Mouse (Mus musculus): ENCODE measurements around the gene Zfp276. TPM values are rescaled to one million over a fixed set of nuclear protein-coding genes. Genes with fewer than 3 reads are reported as not detected.
"Not testable (repeated sequence)": the region's sequence is repeated elsewhere in the genome, so short reads cannot be mapped to it uniquely, and the experiment has no call there.

The Zfp276 gene
- polyA plus RNA-seq, 1 experiment, result 21.3 TPM

DNA sequence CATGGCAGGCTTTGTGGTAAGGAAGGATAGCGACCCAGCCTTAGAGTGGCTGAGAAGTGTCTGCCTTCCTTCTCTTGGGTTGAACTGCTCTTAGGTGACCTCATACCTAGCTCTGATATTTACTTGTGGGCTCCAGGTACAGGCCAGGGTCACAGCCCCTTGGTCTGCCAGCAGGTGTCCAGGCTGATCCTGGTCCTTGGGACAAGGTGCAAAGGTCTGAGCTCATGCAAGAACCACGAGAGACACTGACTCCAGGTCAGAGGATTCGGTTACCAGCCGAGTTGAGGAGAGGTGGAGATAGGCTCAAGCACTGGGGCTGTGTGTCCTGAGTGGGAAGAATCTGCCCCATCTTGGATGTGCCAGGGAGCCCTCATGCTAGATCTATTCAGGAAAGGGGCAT is 9.6 kb upstream of the Zfp276 start:
- no peak for DNase-seq (ENCODE audit: low spot score)

DNA sequence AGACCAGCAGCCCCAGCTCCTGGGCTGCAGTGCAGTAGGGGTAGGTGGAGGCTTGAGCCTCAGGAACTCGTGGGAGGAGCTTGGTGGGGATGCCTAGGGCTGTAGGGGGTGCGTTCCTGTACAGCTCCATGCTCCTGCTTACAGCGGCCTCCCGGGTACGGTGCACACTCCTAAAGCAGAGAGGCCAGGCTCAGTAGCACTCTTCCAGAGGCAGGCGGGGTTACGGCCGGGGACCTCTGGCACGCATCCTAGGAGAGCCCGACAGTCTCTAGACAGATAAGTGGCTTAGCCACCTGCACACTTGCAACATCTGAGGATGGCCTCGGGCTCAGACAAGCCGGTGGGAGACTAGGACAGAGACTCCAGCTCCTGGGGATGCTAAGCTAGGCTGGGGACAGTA is 8.5 kb upstream of the Zfp276 start:
- DNase-seq (ENCODE audit: low spot score), result no peak

DNA sequence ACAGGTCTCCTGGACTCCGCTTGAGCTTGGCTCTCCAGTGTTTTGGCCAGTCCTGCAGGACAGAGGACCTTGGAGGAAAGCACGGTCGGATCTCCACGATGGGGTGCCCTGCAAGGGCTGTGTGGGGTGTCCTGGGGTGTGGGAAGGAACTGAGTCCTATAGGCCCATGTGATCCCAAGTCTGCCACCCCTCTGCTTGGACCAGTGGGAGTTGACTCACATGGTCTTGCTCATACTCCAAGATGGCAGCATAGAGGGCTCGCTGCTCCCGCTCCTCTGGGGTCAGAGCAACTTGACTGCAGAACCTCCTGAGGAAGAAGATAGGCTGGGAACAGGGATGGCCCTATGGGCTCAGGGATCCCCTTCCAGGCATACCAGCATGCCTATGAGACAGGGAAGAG is 6.2 kb upstream of the Zfp276 start:
- DNase-seq (ENCODE audit: low spot score), result no peak

DNA sequence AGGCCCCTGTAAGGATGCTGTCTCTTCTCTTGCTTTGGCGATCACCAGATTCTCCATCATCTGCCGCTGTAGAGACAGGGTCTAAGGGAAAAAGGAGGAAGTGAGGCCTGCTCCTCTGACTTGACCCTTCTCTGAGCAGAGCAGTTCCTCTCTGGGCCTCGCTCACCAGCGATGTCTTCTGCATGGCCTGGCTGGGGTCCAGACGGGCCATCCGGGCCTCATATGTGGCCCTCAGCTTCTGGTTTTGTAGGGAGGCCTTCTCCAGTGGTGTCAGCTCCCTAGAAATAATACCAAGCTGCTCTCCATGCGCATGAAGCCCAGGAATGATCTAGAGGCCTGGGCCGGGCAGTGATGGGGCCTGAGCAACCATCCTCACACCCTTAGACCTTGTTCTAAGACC is 5.4 kb upstream of the Zfp276 start:
- DNase-seq (ENCODE audit: low spot score), result no peak

DNA sequence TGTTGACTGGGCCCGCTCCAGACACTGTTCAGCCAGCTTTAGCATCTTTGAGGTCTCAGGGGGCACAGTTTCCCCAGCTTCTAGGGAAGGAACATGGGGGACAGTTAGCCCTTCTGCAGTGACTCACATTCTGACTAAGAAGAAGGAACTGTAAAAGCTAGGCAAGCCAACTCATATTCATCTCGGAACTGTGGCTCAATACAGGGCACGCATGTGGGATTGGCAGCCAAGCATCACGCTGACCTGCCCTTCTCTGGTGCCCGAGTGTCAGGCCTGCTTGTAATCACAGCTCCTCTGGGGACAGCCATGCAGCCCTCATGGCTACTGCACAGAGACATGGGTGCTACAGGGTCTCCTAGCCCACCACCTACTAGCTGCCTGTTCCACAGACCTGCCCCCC is 3.1 kb upstream of the Zfp276 start:
- no peak for DNase-seq (ENCODE audit: low spot score)

DNA sequence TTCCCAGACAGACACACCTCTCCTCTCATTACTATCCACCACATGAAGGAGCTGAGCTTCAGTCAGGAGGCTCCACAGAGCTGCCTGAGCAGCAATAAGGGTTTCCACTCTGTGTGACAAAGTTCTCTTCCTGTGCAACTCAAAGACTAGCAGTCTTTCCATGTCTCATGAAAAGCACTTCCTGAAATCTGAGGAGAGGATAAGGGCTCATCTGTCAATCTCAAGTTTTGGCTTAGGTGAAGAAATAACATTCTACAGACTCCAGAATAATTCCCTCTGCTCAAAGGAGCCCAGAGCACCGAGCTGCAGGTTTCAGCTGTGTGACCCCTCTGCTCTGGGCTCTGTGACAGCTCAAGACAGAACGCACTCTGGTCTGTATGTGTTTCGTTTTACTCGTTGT is 1.1 kb upstream of the Zfp276 start:
- no peak for DNase-seq (ENCODE audit: low spot score)

DNA sequence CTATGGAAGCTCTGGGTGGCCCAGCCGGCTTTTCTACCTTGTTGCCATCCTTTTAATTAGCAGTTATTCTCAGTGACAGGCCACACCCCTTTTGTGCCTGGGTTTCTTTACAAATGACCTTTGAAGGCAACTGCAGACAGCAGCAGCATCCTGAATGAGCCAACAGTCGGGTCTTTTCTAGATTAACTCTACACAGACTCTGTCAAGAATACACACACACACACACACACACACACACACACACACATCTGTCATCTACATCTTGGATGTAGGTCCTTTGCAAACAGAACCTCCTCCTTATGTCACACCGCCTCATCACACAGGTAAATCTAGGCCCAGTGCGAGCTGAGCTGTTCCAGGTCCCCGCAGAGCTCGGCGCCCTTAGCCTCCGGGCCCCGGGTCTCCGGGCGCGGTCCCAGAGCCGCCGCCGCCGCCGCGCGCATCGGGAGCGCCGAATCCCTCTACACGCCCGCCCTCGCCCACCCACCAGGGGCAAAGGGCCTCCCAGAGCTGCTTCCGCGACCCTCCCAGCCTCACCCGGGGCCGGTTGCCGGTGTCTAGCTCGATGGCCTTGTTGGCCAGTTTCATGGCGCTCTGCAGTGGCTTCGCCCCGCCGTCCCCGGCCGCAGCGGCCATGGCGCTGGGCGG is 420 bp upstream of the Zfp276 start:
- no peak for DNase-seq (ENCODE audit: low spot score)

DNA sequence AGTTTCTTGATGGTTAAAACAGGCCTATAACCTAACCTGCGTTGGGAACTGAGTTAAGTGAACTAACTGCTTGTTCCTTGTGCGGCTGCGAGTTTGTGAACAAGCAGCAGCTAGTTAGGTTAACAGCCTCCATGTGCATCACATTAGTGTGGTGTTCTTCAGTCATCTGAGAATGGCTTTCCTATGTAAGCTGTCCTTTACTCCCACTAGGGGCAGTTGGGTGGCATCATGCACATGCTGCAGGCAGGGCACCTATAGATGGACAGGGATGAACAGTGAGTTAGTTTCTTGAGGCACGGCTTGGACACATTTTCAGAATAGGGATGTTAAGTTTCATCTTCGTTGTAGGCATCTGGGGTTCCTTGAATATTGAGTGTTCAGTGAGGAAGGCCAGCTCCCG is 1.2 kb downstream of the Zfp276 start:
- DNase-seq (ENCODE audit: low spot score), result no peak

DNA sequence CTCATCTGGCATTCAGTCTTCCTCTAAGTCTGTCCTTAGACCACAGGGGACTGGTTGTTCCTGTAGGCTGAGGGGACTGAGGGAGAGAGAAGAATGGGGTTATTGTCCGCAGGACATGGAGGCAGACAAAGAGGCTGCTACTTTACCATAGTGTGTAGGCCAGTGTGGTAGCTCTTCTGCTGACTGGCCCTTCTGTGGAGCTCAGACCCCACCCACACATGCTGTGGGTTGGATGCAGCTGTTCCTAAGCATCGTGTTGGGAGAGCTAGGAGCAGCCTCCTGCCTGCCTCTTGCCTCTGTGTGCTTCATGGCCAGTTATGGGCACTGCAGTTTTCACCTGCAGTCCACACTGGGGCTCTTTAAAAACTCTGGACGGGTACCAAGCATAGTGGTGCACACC is 3.1 kb downstream of the Zfp276 start:
- DNase-seq (ENCODE audit: low spot score), result no peak

DNA sequence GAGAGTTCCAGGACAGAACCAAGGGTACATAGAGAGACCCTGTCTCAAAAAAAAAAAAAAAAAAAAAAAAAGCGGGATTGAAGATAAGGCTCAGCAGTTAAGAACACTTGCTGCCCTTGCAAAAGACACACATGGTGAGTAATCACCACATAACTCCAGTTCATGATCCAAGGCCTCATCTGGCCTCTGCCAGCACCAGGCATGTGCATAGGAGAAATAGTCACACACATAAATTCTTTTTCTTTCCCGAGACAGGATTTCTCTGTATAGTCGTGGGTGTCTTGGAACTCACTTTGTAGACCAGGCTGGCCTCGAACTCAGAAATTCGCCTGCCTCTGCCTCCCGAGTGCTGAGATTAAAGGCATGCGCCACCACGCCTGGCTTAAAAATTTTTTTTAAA is 3.6 kb downstream of the Zfp276 start:
- DNase-seq (ENCODE audit: low spot score), result not testable (repeated sequence)

DNA sequence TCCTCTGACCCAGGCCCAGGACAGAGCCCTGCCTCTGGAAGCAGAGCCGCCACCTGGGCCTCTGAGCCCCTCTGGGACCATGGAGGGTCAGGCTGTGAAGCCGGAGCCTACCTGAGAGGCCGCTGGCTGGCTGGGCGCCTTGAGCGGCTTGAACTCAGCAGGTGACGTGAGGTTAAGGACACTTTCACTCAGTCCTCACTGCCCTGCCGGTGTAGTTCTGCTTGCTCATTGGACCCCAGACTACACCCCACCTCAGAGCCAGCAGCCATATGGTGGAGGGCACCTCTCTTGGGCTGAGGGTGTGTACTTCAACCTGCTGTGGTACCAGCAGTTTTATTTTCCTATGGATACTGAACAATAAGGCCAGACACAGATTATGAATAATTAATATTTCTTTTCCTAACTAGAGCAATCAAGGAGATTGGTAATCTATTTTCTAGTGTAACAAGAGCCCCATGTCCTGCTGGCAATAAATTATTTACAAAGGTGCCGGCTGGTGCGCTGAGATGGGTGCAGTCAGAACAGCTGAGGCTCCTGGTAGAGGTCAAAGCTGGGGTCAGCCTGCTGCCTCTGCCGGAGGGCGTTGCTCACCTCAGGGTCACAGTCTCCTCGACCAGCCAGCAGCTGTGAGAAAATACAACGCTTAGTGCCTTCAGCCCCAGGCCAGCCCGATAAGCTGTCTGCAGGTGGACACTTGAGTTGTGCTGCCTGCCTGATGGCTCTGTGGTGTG is 14.1 kb downstream of the Zfp276 start:
- DNase-seq (ENCODE audit: low spot score), result no peak

DNA sequence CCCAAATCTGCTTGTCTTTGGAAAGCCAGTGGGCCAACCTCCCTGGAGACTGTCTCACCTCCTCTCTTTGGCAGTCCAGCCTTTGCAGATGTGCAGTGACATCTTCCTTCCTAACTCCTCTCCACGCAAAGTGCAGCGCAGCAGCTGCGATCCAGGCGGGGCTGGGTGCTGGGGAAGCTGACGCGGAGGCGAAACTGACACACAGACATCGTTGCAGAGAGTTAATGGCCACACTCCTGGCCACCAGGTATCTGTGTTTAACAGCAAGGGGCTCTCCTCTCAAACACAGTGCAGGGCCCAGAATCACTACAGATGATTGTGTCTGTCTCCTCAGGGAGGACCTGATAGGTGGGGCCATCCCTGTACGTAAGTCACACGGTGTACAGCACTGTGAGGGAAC is 17.2 kb downstream of the Zfp276 start:
- DNase-seq (ENCODE audit: low spot score), result no peak

DNA sequence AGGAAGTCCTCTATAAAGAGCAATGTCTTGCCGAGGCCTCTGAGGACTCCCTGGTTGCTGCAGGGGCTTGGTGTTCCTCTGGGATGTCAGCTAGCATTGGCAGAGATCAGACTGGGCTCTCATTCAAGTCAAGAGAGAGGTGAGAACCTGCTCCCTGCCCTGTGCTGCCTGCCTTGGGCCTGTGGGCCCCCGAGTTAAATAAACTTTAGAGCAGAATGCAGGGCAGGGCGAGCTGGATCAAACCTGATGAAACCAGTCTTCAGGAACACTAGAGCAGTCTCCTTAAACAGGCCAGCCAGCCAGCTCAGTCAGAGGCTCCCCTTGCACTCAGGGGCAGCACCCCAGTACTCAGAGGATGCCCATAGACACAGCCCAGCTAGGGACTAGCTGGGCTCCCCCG is 17.9 kb downstream of the Zfp276 start:
- no peak for DNase-seq (ENCODE audit: low spot score)

DNA sequence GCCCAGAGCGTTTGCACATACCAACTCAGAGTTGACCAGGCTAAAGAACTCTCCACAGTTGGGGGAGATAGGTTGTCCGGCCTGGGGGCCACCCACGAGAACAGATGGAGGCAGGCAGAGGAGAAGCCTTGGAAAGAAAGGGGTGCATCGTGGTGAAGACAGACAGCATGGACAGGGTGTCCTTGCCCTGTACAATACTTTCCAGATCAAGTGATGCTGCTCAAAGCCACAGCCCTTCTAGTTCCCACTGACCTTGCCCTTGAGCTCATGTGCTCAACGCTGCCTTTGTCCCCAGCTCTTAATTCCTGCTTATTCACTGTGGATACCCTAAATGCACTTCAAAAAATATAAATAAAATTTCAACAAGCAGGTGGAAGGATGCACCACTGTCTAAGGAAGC is 20.5 kb downstream of the Zfp276 start:
- DNase-seq (ENCODE audit: low spot score), result no peak

DNA sequence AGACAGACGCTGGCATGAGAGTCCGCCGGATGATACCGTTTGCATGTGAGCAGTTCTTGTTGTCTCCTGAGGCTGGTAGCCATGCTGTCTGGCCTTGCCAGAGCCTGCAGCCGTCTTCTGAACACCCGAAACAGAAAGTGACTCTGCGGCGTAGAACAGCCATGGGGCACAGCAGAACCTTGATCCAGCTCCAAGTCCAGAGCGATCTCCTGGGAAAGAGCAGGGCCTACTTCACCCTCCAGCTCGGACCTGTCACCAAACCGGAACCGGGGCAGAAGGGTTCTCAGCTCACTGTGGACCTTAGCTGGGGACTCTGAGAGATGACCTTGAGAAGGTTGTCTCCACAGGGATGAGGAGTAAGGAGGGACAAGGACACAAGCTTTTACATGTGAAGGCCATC is 21.1 kb downstream of the Zfp276 start:
- DNase-seq (ENCODE audit: low spot score), result no peak

DNA sequence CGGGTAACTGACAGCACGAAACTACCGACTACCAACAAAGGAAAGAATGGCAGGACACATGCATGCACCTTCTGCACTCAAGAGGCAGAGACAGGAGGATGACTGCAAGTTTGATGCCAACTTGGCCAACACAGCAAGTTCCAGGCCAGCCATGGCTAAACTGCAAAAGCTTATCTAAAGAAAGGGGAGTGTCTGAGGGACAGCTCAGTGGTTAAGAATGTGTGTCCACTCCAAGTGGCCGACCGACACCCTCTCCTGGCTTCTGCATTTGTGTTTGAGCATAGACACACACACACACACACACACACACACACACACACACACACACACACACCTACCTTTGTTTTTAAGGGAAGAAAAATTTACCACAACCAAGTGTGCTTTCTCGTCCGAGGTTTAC is 24.4 kb downstream of the Zfp276 start:
- no peak for DNase-seq (ENCODE audit: low spot score)

DNA sequence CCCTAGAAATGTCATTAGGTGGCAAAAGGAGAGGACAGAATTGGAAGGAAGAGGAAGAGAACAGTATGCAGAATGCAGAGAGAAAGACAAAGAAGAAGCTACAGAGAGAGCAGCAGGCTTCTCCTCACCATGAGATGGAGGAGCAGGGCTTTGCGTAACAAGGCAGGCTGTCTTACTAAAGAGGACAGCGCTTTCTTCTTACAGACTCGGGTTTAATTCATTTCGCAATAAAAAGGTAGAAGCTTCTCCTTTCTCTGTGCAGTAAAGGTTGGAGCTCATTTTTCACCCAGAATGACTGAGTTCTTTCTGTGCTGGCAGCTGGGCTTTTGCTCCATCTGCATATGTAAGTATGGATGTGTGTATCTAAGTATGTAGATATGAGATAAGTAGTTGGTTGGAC is 25.8 kb downstream of the Zfp276 start:
- DNase-seq (ENCODE audit: low spot score), result no peak

DNA sequence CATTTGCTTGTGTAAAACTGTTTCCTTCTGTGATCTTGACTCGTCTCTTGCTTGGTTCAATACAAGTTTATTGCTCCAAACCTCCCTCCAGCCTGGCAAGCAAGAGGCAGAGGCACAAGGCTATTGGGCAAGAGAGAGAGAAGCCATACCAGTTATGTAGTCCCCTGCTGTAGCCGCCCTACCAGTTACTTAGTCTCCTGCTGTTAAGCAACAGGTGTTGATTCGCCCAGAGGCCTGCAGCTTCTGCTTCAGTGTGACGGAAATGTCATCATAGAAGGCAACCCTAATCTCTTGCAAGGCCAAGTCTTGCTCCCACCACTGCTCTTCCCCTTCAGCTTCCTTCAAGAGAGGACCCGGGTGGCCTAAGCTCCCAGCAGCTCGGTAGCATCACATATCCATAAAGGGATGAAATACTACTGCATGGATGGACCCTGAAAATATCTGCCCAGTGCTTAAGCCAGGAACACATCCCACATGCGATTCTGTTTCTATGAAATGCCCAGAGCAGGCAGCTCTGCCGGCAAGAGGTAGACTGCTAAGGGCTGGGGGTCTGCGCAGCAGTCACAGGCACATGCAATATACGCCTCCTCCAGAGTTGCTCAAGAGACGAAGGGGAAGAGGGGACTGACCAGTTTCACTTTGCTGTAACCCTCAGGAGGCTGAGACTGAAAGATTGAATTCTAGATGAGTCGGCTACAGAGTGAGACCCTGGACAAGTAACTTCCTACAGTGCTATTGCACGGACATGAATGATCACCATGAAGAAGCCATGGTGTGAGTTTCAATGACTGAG is 26.5 kb downstream of the Zfp276 start:
- no peak for DNase-seq (ENCODE audit: low spot score)

DNA sequence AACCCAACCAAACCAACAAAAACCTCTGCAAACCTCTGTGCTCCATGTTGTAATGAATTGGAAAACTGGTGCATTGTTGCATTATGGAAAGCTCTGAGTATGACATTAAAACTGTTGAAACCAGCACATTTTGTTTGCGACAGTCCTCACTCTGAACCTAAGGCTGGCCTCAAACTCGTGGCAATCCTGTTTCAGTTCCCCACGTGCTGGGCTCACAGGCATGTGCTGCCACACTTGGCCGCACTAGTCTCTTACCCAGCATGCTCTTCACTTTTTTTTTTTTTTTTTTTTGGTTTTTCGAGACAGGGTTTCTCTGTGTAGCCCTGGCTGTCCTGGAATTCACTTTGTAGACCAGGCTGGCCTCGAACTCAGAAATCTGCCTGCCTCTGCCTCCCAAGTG is 29.0 kb downstream of the Zfp276 start:
- DNase-seq (ENCODE audit: low spot score), result not testable (repeated sequence)

DNA sequence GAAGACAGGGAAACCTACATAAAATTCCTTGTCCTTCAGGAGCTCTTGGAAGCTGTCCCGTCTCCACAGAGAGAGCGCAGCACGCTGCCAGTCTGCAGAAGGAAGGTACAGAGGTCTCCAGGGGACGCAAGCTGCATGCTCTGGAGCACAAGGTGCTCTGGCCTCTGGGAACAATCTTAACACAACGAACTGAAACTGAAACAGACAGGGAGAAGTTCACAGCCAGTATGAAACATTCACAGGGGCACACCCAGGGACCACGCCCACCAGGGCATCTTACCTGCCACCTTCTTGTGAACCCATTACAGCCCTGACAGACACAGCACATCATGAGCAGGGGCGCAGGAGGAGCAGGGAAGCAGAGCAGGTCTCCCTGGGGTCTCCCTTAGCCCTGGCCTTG is 30.0 kb downstream of the Zfp276 start:
- DNase-seq (ENCODE audit: low spot score), result no peak

DNA sequence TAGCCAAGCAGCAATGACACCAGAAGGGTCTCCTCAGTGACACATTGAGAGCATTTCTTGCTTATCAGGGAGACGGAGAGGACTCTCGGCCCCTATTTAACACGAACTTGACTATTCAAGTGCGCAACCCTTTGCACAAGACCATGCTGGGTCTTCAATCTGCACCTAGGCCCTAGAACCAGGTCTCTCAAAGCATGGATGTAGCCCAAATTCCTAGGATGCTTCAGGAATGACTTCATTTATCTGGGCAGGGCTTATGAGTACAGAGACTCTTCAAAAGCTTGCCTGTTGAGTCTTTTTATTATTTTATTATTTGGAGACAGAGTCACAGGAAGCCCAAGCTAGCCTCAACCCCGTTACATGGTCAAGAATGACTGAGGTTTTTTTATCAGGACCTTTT is 30.5 kb downstream of the Zfp276 start:
- DNase-seq (ENCODE audit: low spot score), result no peak

DNA sequence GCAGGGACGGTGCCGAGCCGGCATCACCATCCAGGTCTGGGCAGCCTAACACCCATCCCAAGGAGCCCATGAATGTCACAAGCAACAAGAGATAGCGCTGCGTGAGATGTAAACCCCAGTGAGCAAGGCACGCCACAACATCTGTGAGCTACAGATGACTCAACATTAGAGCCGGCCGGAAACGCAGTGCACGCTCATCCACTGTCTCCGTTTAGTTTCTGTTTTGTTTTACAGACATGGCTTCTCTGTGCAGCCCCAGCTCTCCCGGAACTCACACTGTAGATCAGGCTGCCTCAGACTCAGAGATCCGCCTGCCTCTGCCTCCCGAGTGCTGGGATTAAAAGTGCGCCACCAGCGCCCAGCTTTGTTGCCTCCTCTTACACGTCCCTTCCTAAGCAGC is 33.4 kb downstream of the Zfp276 start:
- no peak for DNase-seq (ENCODE audit: low spot score)

DNA sequence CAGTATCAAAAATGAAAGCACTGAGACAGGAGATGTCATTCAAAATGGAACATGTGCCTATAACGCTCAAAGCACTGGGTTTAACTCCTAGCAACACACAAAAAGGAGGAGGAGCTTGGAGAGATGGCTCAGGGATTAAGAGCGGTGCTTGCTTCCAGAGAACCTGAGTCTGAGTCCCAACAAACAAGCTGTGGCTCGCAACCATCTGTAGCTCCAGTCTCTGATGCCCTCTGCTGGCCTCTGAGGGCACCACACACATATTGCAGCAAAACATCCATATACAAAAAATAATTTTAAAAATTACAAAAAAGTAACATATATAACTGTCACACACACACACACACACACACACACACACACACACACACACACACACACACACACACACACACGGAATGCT is 36.2 kb downstream of the Zfp276 start:
- DNase-seq (ENCODE audit: low spot score), result no peak

All from urinary bladder, adult 2 months (tissue).